Mouse (Mus musculus) spleen, adult 18-20 months (tissue): ENCODE measurements around the gene Atp6v1f.

Experiments used
- DNase-seq, 2 experiments: peaks; one replicate each; pipeline ENCODE4 v3.0.0; 2022; ENCODE audit warnings: mixed read lengths in 2 of 2

Atp6v1f gene

GRCm38 (mm10) chr6:29467583-29468354 lies at the start of gene Atp6v1f:
Gene Atp6v1f, plus strand, starts transcription at chr6:29467718.
- DNase-seq, result peak; percentile 84 to 94

- no peak for DNase-seq
These were observed 46.9 kb upstream of the Atp6v1f start for GRCm38 (mm10) chr6:29420596-29420995.

- DNase-seq, result no peak
These were observed 42.4 kb upstream of the Atp6v1f start for GRCm38 (mm10) chr6:29425118-29425517.

- no peak for DNase-seq
These were observed 41.2 kb upstream of the Atp6v1f start for GRCm38 (mm10) chr6:29426331-29426730.

- no peak for DNase-seq
These were observed 39.3 kb upstream of the Atp6v1f start for GRCm38 (mm10) chr6:29428171-29428570.

- no peak for DNase-seq
These were observed 36.7 kb upstream of the Atp6v1f start for GRCm38 (mm10) chr6:29430681-29431420.

- DNase-seq, result no peak
These were observed 36.0 kb upstream of the Atp6v1f start for GRCm38 (mm10) chr6:29431473-29431872.

- no peak for DNase-seq
These were observed 35.4 kb upstream of the Atp6v1f start for GRCm38 (mm10) chr6:29432156-29432555.

- no peak for DNase-seq
These were observed 34.9 kb upstream of the Atp6v1f start for GRCm38 (mm10) chr6:29432676-29433037.

- peak in 1 of 2 experiments; percentile 4 for DNase-seq
These were observed 34.3 kb upstream of the Atp6v1f start, which contains the start of gene Flnc for GRCm38 (mm10) chr6:29433038-29433803. Gene Flnc, plus strand, starts transcription at chr6:29433256.

- peak in 1 of 2 experiments; percentile 3 for DNase-seq
These were observed 33.4 kb upstream of the Atp6v1f start for GRCm38 (mm10) chr6:29433804-29434795.

GRCm38 (mm10) chr6:29434911-29435691 lies 32.4 kb upstream of the Atp6v1f start:
- peak in 1 of 2 experiments; percentile 1 for DNase-seq

- peak in 1 of 2 experiments; percentile 3 for DNase-seq
These were observed 31.5 kb upstream of the Atp6v1f start for GRCm38 (mm10) chr6:29435940-29436451.

GRCm38 (mm10) chr6:29436461-29436934 lies 31.0 kb upstream of the Atp6v1f start:
- DNase-seq, result peak in 1 of 2 experiments; percentile 4

GRCm38 (mm10) chr6:29439251-29439650 lies 28.3 kb upstream of the Atp6v1f start:
- no peak for DNase-seq

- DNase-seq, result no peak
These were observed 27.7 kb upstream of the Atp6v1f start for GRCm38 (mm10) chr6:29439789-29440188.

- DNase-seq, result peak; percentile 14 to 47
These were observed 22.7 kb upstream of the Atp6v1f start for GRCm38 (mm10) chr6:29444773-29445172.

- DNase-seq, result peak in 1 of 2 experiments; percentile 2
These were observed 22.2 kb upstream of the Atp6v1f start for GRCm38 (mm10) chr6:29445354-29445753.

GRCm38 (mm10) chr6:29449858-29450257 lies 17.7 kb upstream of the Atp6v1f start:
- no peak for DNase-seq

- no peak for DNase-seq
These were observed 16.9 kb upstream of the Atp6v1f start for GRCm38 (mm10) chr6:29450667-29451066.

- DNase-seq, result no peak
These were observed 6.0 kb upstream of the Atp6v1f start for GRCm38 (mm10) chr6:29461502-29461901.
